ENCODE assay signal across 8 mouse cellular contexts in genomic region chr9:95405946-95406570, GRCm38 (mm10). TPM values are rescaled to one million over a fixed set of nuclear protein-coding genes. Genes with fewer than 3 reads are reported as not detected.
DNase-seq lines count a peak whose midpoint lies in the region; ATAC-seq and TF ChIP-seq lines count a peak whose summit lies in the region.

No protein-coding gene starts in this region.

- no peak for TF ChIP-seq CTCF in kidney, postnatal 0 days (IDR thresholded peaks at IDR 0.05; ENCODE audit: low read depth)
- TF ChIP-seq CTCF in testis, adult 2 months (IDR thresholded peaks at IDR 0.05; ENCODE audit: control insufficient read depth, insufficient read depth, insufficient replicate concordance, low read depth, low read length): no peak

- under 1% methylated on average over 66 of the region's 72 CpGs for WGBS in heart, embryonic 11.5 days (ENCODE audit: insufficient replicate concordance)
- WGBS in kidney, postnatal 0 days: under 1% methylated on average over 70 of the region's 72 CpGs

- H3K36me3 ChIP-seq in heart, embryonic 11.5 days (ENCODE audit: control insufficient read depth, insufficient read depth, low read length): no peaks in the 10 kb centered on the region
- no peaks in the 10 kb centered on the region for H3K36me3 ChIP-seq in kidney, postnatal 0 days (ENCODE audit: insufficient read depth, low read length)
- no peaks in the 10 kb centered on the region for H3K36me3 ChIP-seq in testis, adult 2 months (ENCODE audit: control insufficient read depth, insufficient read depth, low read length)

- H3K4me2 ChIP-seq in heart, embryonic 11.5 days: peak overlapping the region; percentile 96
- peak overlapping the region; percentile 96 for H3K4me2 ChIP-seq in kidney, postnatal 0 days (ENCODE audit: low read length)

- H3K27me3 ChIP-seq in heart, embryonic 11.5 days (ENCODE audit: control insufficient read depth, insufficient read depth, low read length): peaks cover 13% of the 10 kb centered on the region
- H3K27me3 ChIP-seq in kidney, postnatal 0 days (ENCODE audit: insufficient read depth, low read length): no peaks in the 10 kb centered on the region
- peaks cover 2% of the 10 kb centered on the region; the same call in 1 of the 2 replicates for H3K27me3 ChIP-seq in testis, adult 2 months (ENCODE audit: control insufficient read depth, insufficient read depth, low read length)

- DNase-seq in frontal cortex, postnatal 10 days (ENCODE audit: low spot score in 2 of 2): no peak
- peak; percentile 31 for DNase-seq in NIH3T3 (ENCODE audit: low read depth)
- peak; percentile 41 for DNase-seq in embryo, embryonic 11.5 days (ENCODE audit: low read depth, low spot score)
- DNase-seq in kidney, postnatal 0 days (ENCODE audit: low spot score): peak; percentile 45
- DNase-seq in mesoderm, embryonic 11.5 days (ENCODE audit: low read depth, low spot score): peak; percentile 37

- H3K27ac ChIP-seq in heart, embryonic 11.5 days (ENCODE audit: low read depth, low read length): no peak overlapping the region
- H3K27ac ChIP-seq in kidney, postnatal 0 days: peak overlapping the region; percentile 92; the same call in 1 of the 2 replicates
- no peak overlapping the region for H3K27ac ChIP-seq in testis, adult 2 months (ENCODE audit: control insufficient read depth, insufficient read depth, low read depth, low read length)

- H3K9ac ChIP-seq in heart, embryonic 11.5 days (ENCODE audit: low read depth, low read length): peak overlapping the region; percentile 75
- peak overlapping the region; percentile 63 for H3K9ac ChIP-seq in kidney, postnatal 0 days (ENCODE audit: low read depth, low read length)

- ATAC-seq in frontal cortex, adult (ENCODE audit: low TSS enrichment): peak; percentile 8
- ATAC-seq in heart, embryonic 11.5 days (replicated peaks; ENCODE audit: insufficient number of reproducible peaks, low FRiP score, low TSS enrichment): peak; percentile 28
- ATAC-seq in kidney, postnatal 0 days (replicated peaks; ENCODE audit: low FRiP score, low read depth): peak; percentile 22

- peak overlapping the region; percentile 65 for H3K4me3 ChIP-seq in heart, embryonic 11.5 days (ENCODE audit: low read depth, low read length)
- peak overlapping the region; percentile 66 for H3K4me3 ChIP-seq in kidney, postnatal 0 days (replicated peaks; ENCODE audit: low read depth, low read length)
- peak overlapping the region; percentile 76 for H3K4me3 ChIP-seq in testis, adult 2 months (ENCODE audit: control insufficient read depth, low read depth, low read length)

- no peaks in the 10 kb centered on the region for H3K9me3 ChIP-seq in heart, embryonic 11.5 days (replicated peaks; ENCODE audit: control insufficient read depth, low read length)
- no peaks in the 10 kb centered on the region for H3K9me3 ChIP-seq in kidney, postnatal 0 days (replicated peaks; ENCODE audit: low read length)

- 0 out of 2 replicates have a peak, but pooled peaks cover 2% of the 10 kb centered on the region for H3K4me1 ChIP-seq in heart, embryonic 11.5 days (ENCODE audit: control insufficient read depth, insufficient read depth, low read length)
- H3K4me1 ChIP-seq in kidney, postnatal 0 days (replicated peaks; ENCODE audit: insufficient read depth, low read length): peaks cover 16% of the 10 kb centered on the region
- H3K4me1 ChIP-seq in testis, adult 2 months (ENCODE audit: control insufficient read depth, insufficient read depth, low read length): peaks cover 15% of the 10 kb centered on the region

- no peak for TF ChIP-seq POLR2A in testis, adult 2 months (IDR thresholded peaks at IDR 0.05; ENCODE audit: control insufficient read depth, low read depth, low read length)

RNA-seq across cellular contexts. Expression of gene Chst2, which starts 0.5 kb away (rescaled TPM):
- 2.2 and 2.9 TPM in 2 replicates for polyA plus RNA-seq in heart, embryonic 11.5 days (2014; fragmentation: Nextera tagmentation; extraction: Ambion mirVana)
- 4.8 and 5.5 TPM in 2 replicates for polyA plus RNA-seq in kidney, postnatal 0 days (2015; fragmentation: Nextera tagmentation; extraction: Ambion mirVana)
- polyA plus RNA-seq in testis, adult 2 months (2012; rRNA removed): 0.38 and 0.43 TPM in 2 replicates

Comparison
In these comparisons a context has a peak if more than half of its experiments do, and no peak if none do; other contexts are left out.
1. DNase-seq: peak in NIH3T3 (single experiment), embryo, embryonic 11.5 days (single experiment), kidney, postnatal 0 days (single experiment) and mesoderm, embryonic 11.5 days (single experiment); none in frontal cortex, postnatal 10 days (0 of 2).
2. Peak in every context shown above with its lines, with median percentiles within 50 percentile points of each other: ATAC-seq and H3K4me3 ChIP-seq.